Mouse (Mus musculus) cerebellum, adult 11-12 months (tissue): ENCODE measurements at regions not wholly inside any gene's neighbourhood (a gene's known extent, or its start where the extent isn't known, plus 50 kb on each side); places are given as distances from the start of the nearest gene placed in this dataset.
A peak's percentile ranks its signal among the peaks of the same experiment; 100 is the strongest.

Experiments used
- DNase-seq: peaks from one replicate; pipeline ENCODE4 v3.0.0; 2022

GRCm38 (mm10) chr4:54045258-54046029 lies 219.6 kb downstream of the Tmem38b start:
- no peak for DNase-seq

- DNase-seq = no peak
Measured at GRCm38 (mm10) chr4:54064331-54064730, 238.5 kb downstream of the Tmem38b start.

- no peak for DNase-seq
Measured at GRCm38 (mm10) chr4:54071951-54072350, 246.1 kb downstream of the Tmem38b start.

DNA sequence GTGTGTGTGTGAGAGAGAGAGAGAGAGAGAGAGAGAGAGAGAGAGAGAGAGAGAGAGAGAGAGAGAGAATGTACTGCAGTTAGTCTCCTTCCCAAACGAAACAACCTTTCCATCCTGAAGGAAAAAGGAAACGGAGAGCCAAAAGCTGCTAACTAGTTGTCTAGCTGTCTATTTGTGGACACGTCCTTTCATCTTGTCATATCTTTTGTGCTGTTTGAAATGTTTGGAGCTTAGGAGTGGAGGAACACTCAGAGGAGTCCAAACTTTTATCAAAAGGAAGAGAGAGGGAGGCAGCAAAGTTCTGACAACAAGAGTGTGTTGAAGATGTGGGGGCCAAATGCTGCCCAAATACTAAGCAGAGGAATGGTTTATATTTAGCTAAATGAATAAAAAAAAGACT lies 246.6 kb downstream of the Tmem38b start:
- DNase-seq = no peak

DNA sequence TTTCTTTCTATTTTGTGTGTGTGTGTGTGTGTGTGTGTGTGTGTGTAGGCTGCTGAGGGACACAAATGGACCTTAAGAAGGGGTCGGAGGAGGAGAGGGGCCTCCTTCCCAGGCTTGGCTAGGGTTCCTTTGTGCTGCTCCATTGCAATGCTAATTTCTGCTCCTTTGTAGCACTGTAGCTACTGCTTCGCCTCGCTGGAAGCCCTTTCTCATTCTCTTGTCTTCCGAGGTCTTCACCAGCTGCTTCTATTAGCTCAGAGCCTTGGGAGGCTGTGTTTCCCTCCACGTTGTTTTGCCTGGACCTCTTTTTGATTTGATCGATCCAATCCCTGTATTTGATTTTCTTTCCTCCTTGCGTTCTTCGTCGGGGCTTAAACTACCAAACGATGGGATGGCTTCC lies 247.1 kb downstream of the Tmem38b start:
- DNase-seq = no peak

- no peak for DNase-seq
Measured at GRCm38 (mm10) chr4:54073483-54073882, 247.6 kb downstream of the Tmem38b start.

- DNase-seq = no peak
Measured at GRCm38 (mm10) chr4:54074226-54074625, 248.4 kb downstream of the Tmem38b start.

DNA sequence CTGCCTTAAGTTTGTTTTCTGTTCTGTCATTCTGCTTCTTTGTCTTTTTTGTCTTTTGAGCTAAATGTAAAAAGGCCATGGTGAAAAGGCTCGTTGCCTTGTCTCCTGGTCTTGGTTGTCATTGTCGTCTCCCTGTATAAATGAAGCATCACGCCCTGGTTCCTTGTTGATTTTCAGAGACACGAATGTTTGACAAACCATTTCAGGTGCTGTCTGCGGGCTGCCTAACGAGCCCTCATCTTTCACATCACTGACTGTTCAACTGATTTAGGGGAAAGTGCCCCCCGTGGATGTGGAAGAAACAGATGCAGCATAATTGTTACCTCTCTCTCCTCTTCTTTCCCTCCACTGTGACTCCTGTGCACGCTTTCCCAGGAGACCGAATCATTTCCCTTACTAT lies 254.7 kb downstream of the Tmem38b start:
- DNase-seq = no peak

- DNase-seq = no peak
Measured at GRCm38 (mm10) chr4:54081411-54081810, 255.6 kb downstream of the Tmem38b start.

DNA sequence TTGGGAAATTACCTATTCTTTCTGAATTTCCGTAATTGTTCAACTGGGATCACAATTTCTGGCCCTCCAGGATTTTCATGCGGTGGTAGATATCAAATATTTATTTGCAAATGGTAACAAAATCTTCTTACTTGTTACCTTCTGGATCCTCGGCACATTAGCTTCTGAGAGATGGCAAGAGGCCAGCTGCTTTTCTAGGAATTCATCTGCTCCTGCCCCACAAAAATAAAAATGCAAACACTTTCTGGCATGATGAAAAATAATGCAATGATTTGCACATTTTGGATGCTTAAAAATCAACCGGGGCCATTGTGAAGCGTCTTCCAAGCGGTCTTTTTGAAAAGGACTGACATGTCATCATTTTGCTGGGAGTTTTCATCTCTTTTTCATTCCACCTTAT lies 258.9 kb downstream of the Tmem38b start:
- DNase-seq = no peak

GRCm38 (mm10) chr4:54094285-54094997 lies 268.6 kb downstream of the Tmem38b start:
- no peak for DNase-seq

- no peak for DNase-seq
Measured at GRCm38 (mm10) chr4:54095200-54095930, 269.5 kb downstream of the Tmem38b start.

- peak; percentile 7 for DNase-seq
Measured at GRCm38 (mm10) chr4:54097543-54097942, 271.7 kb downstream of the Tmem38b start.

GRCm38 (mm10) chr4:54100282-54100681 lies 274.4 kb downstream of the Tmem38b start:
- DNase-seq = no peak

DNA sequence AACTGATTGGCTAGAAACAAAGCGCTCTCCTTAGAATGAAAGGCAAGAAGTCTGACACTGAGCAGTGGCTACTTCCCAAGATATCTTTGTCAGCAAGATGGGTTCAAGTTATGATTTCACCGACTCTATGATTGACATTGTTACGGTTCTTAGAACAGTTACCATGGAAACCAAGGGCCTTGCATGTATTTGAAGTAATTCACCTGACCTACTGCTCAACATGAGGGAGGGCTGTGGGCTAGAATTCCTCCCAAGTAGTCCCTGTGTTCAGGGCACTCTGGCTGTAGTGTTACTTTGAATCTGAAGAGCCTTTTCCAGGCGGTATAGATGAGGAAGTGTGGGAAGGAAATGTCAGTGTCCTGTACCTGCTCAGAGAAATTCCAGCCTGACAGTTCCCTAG lies 281.1 kb downstream of the Tmem38b start:
- no peak for DNase-seq

DNA sequence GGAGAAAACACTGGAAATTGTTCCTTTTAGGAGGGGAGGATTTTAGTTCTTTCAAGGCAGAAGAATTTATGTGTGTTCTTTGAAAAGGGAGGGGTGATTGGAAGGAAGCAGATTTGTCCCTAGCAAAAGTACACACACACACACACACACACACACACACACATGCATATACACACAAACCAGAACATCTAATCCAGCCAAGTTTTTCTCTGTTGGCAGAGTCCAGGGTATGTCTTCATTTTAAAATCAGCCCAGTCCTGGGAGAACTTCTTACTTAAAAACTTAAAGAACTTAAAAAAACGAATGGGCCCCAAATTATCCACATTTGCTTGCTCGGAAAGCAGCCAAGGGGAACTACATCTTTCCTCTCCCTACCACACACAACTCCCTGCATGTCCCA lies 290.5 kb downstream of the Tmem38b start:
- no peak for DNase-seq

DNA sequence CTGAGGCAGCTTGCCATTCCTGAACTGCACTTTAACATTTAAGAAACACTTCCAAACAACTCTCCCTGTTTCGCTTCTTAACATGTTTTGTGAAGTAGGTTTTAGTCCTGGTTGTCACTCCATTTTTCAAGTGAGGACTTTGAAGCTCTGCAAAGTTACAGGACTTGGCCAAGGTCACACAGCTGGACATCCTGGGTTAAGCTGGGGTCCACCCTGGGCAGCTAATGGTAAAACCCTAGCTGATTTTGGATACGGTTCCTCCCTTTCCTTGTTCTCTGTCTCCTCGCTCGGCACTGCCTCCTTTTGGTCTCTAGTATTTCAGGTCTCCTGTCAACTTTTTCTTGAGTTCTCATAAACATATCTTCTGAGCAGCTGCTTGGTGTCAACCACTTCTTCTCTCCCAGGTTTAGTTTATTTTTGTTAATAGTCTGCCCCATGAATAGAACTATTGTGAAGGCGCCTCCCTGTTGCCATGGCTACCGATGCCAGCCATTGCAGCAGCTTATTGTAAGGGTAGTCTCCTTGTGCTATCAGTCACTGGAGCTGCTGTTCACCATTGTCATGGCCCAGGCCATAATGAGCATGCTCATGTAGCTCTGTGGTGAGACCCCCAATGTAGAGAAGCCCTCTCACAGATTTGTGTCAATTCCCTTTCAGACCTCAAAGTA lies 292.5 kb downstream of the Tmem38b start:
- DNase-seq = no peak

DNA sequence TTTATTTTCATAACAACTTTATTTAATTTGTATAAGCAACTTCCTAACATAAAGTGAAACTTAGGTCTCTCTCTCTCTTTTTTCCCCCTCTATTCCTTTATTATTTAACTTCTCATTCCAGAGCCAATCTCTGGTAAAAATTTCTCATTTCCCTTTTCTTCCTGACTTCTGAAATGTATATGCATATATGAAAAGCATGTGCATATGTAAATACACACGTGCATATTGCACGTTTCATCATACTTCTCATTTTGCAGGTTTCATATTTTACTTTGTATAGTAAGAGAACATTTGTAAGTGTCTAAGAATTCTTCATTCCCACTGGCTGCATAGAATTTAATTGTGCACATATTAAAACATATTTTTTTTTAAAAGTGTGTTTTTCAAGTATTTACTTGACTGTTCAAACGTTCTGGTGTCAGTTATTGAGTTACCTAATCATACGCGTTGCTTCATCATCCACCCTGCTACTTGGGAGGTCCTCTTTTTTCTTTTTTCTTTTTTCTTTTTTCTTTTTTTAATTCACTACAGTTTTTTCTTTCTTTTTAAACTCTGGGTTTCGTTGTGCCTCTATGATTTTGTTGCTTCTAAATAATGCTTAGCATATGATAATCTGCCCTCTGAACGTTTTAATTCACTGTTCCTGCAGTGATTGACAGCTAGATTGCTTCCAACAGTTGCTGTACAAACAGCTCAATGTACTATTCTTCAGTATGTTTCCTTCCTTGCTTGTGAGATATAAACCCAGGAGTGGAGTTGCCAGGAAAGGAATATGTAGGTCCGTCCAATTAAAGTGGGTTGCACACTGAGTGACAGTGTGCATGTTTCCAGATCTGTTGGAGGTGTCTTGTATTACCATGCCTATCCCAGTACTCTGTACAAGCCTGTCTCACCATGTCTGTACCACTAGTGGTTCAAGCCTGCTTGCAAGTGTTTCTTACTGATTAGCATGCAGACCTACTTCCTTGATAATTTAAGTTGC lies 303.2 kb downstream of the Tmem38b start:
- DNase-seq = no peak

DNA sequence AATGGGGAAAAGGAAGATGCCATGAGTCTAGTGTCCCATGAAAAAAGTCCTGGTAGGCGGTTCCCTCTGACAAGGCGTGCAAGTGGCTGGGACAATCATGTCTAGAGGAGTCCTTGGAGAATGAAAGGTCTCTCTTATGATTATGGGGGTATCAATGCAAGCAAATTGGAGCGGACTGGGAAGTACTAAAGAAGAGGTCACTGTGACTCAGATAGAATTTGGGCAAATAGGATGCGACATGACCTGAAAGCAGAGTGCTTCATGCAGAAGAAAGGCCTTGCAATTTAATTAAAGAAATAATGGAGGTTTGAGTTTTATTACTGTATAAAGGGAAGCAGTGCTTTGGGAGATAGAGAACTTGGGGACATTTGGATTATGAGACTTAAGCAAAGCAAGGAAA lies 330.3 kb downstream of the Tmem38b start:
- DNase-seq = no peak

GRCm38 (mm10) chr4:54161337-54161993 lies 335.6 kb downstream of the Tmem38b start:
- DNase-seq = no peak

DNA sequence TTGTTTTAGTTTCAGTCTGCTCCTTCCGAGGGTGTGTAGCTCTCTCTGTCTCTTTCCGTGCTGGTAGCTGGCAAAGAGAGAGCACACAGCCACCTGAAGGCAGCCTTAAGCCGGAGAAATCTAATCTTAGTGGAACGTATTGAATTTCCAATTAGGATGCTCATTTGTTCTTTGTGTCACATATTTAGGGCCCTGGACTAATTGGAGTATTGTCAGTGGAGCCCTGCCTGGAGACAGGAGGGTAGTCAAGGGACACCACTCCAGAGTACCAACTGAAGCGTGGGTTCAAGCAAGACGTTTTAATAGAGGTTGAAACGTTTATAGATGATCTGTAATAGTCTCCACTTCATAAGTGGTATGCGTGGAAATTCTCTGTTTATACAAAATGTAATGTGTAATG lies 336.5 kb downstream of the Tmem38b start:
- DNase-seq = no peak
